Mouse (Mus musculus) limb, embryonic 12.5 days (tissue): ENCODE results near the gene Mbnl2. TPM values are rescaled to one million over a fixed set of nuclear protein-coding genes. Genes with fewer than 3 reads are reported as not detected.
A peak's percentile ranks its signal among the peaks of the same experiment; 100 is the strongest.

Source experiments
- ATAC-seq: fragments of 200-750 bp; cut with Nextera tagmentation; 2 replicates; pipeline ENCODE4 v1.8.0; 2017; ENCODE audit warnings: low read depth, moderate TSS enrichment; ENCODE audit not compliant: insufficient number of reproducible peaks, insufficient read depth, low FRiP score, low TSS enrichment
- H3K27ac ChIP-seq: fragments of 300-500 bp; sonication (generic); 2 replicates; pipeline ENCODE4 v1.5.1; 2016; ENCODE audit warnings: mild to moderate bottlenecking, moderate library complexity
- H3K27me3 ChIP-seq: fragments of 300-500 bp; sonication (generic); 2 replicates; pipeline ENCODE4 v1.6.1; 2016; ENCODE audit warnings: mild to moderate bottlenecking, moderate library complexity
- H3K36me3 ChIP-seq: fragments of 300-500 bp; sonication (generic); 2 replicates; pipeline ENCODE4 v1.6.1; 2016; ENCODE audit warnings: mild to moderate bottlenecking, moderate library complexity
- H3K4me1 ChIP-seq: fragments of 300-500 bp; sonication (generic); replicated peaks from 2 replicates; pipeline ENCODE4 v1.6.1; 2016
- H3K4me2 ChIP-seq: fragments of 300-500 bp; sonication (generic); 2 replicates; pipeline ENCODE4 v1.6.1; 2016; ENCODE audit warnings: mild to moderate bottlenecking, moderate library complexity
- H3K4me3 ChIP-seq: fragments of 300-500 bp; sonication (generic); replicated peaks from 2 replicates; pipeline ENCODE4 v1.5.1; 2016; ENCODE audit warnings: mild to moderate bottlenecking
- H3K9ac ChIP-seq: fragments of 300-500 bp; sonication (generic); replicated peaks from 2 replicates; pipeline ENCODE4 v1.6.1; 2016; ENCODE audit warnings: mild to moderate bottlenecking, moderate library complexity
- H3K9me3 ChIP-seq: fragments of 300-500 bp; sonication (generic); 2 replicates; pipeline ENCODE4 v1.6.1; 2016; ENCODE audit warnings: mild to moderate bottlenecking, moderate library complexity
- WGBS: fragments of 180-500 bp; shearing (Covaris S2); methylation state at CpG from one replicate; pipeline ENCODE4 v1.1.7; 2016; 5-methylcytosine and 5-hydroxymethylcytosine counted together
- polyA plus RNA-seq: library from polyadenylated mRNA; unstranded; fragments of >200 nt; fragmentation: Nextera tagmentation; extraction: Ambion mirVana; gene quantifications from 2 replicates; pipeline ENCODE4 v1.2.1, GENCODE M21; 2016

Mbnl2 gene
- polyA plus RNA-seq, 1 experiment from 2014 or later = 79.0 TPM

DNA sequence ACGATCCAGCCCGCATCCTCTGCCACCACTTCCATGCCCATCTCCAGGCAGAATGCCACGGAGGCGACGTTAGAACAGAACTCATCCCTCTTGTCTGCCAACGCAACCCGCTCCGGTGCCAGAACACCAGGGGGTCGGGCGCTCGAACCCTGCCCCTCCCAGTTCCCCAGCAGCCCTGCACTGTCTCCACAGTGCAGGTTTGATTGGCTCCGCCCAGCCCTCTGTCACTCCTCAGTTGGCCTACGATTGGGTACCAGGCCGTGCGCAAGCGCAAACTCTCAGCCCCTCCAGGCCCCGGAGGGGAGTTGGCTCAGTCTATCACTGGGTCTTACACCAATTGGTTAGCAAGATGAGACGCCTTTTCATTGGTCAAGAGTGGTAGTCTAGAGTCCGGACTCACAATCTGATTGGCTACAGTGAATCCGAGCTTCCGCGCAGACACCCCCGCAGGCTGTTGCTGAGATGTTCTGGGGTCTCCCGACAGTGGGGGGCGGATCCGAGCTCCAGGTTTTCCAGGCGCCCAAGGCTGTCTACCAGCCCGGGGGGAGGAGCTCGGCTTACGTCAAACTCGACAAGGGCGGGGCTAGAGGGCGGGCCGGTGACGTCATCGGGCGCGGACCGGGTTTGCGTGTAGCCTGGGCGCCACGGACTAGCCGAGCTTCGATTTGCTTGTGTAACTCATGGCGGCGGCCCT is 202.0 kb downstream of the Mbnl2 start:
- WGBS = under 1% methylated on average over 46 of the region's 46 CpGs
- H3K9ac ChIP-seq = peak overlapping the region; percentile 82
- ATAC-seq = peak; percentile 97
- H3K36me3 ChIP-seq = 0 out of 2 replicates have a peak, but pooled peaks cover 3% of the 10 kb centered on the region
- H3K27ac ChIP-seq = peak overlapping the region; percentile 89
- H3K27me3 ChIP-seq = no peaks in the 10 kb centered on the region
- peaks cover 11% of the 10 kb centered on the region for H3K4me1 ChIP-seq
- H3K4me2 ChIP-seq = peak overlapping the region; percentile 77
- H3K4me3 ChIP-seq = peak overlapping the region; percentile 71
- H3K9me3 ChIP-seq = no peaks in the 10 kb centered on the region

DNA sequence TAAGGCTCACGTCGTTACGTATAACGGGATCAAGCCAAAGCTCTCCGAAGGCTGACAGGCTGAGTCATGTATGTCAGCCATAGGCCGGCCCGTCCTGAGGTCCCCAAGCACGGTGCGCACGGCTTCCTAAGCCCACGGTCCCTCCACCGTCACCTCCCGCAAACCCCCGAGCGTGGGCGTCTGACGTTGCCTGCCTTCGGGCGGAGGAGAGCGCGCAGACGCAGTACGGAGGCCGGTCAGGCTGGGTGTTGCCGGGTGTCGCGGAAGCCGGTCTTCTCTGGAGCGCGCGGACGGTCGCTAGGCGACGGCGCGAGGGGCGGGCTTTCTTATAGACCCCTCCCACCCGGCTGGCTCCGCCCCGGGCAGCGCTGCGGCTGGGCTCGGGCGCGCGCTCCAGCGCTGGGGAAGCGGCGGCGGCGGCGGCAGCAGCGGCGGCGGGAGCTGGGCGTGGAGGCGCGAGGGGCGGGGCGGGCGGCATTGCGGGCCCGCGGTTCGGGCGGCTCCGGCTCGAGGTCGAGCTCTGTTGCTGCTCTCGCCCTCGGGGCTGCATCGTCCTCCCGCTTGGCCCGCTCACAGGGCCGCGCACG is 202.6 kb downstream of the Mbnl2 start, which contains the start of gene Rap2a:
TSS of gene Rap2a (plus strand) at position 463 of the 587 bp plus-strand sequence.
- peak within 1 kb of the TSS; percentile 91 for H3K27ac ChIP-seq
- 0 out of 2 replicates have a peak, but pooled peaks cover 7% of the 10 kb centered on the region for H3K36me3 ChIP-seq
- peak within 1 kb of the TSS; percentile 71 for H3K4me3 ChIP-seq
- H3K4me2 ChIP-seq = peak within 1 kb of the TSS; percentile 77
- H3K9me3 ChIP-seq = no peaks in the 10 kb centered on the region
- peaks cover 11% of the 10 kb centered on the region for H3K4me1 ChIP-seq
- under 1% methylated on average over 70 of the region's 78 CpGs for WGBS
- H3K9ac ChIP-seq = peak within 1 kb of the TSS; percentile 82
- ATAC-seq = peak; percentile 84
- no peaks in the 10 kb centered on the region for H3K27me3 ChIP-seq

- Histone ChIP-seq H3K9ac (peak overlapping the region; percentile 82), H3K27ac (peak overlapping the region; percentile 91), H3K27me3 (no peaks in the 10 kb centered on the region), H3K4me1 (peaks cover 11% of the 10 kb centered on the region), H3K9me3 (no peaks in the 10 kb centered on the region), H3K4me3 (peak overlapping the region; percentile 71), H3K36me3 (0 out of 2 replicates have a peak, but pooled peaks cover 7% of the 10 kb centered on the region), H3K4me2 (peak overlapping the region; percentile 77)
- no peak for ATAC-seq
- WGBS = under 1% methylated on average over 60 of the region's 62 CpGs
Observed at GRCm38 (mm10) chr14:120478641-120479341, 203.3 kb downstream of the Mbnl2 start.

DNA sequence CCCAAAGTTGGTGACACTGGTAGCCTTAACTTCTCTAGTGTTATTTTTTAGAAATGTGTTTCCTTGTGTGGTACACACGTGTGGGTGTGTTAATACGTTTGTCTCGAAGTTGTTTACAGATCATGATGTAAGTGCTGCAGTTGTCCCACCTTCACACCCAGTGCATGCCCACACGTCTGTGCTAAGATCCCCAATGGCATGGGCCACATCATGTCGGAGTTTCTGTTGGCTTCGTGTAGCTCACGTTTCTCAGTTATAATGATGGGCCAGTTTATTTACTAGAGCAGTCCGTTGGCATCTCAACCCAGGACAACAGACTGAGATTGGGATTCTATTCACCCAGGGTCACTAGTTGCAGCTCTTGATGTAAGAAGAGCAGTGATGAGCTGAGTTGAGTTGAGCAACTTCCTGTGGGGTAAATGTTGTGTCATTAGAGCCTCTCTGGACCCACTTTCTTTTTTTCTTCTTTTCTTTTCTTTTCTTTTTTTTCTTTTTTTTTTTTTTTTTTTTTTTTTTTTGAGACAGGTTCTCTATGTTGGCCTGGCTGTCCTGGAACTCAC is 205.0 kb downstream of the Mbnl2 start:
- Histone ChIP-seq H3K27me3 (no peaks in the 10 kb centered on the region), H3K4me3 (no peak overlapping the region), H3K9ac (no peak overlapping the region), H3K36me3 (0 out of 2 replicates have a peak, but pooled peaks cover 7% of the 10 kb centered on the region), H3K4me1 (peaks cover 11% of the 10 kb centered on the region), H3K27ac (no peak overlapping the region), H3K4me2 (no peak overlapping the region), H3K9me3 (no peaks in the 10 kb centered on the region)
- no peak for ATAC-seq
- 79% methylated on average over 8 of the region's 8 CpGs for WGBS

DNA sequence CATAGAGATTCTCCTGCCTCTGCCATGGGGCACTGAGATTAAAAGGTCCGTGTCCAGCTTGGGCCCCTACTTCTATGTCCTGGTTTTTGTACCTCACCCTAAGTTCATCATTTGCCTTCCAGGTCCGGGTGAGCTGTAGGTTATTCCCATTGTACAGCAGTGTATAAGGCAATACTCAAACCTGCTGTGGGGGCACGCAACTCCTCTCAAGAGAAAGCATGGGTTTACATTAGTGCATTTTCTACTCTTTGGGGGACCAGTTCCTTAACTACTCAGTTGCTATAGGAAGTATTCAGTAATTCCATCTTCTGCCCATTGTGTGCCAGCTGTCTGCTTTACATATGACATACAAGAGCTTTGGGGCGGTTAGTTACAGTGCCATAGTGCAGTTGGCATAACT is 205.5 kb downstream of the Mbnl2 start:
- WGBS = 93% methylated on average over 4 of the region's 4 CpGs
- Histone ChIP-seq H3K4me3 (no peak overlapping the region), H3K36me3 (0 out of 2 replicates have a peak, but pooled peaks cover 7% of the 10 kb centered on the region), H3K4me1 (peaks cover 11% of the 10 kb centered on the region), H3K27ac (no peak overlapping the region), H3K4me2 (no peak overlapping the region), H3K9me3 (no peaks in the 10 kb centered on the region), H3K27me3 (no peaks in the 10 kb centered on the region), H3K9ac (no peak overlapping the region)
- ATAC-seq = no peak

Other genes with a start within 250 kb of the Mbnl2 start
- gene Oxgr1, start 233.2 kb upstream of the Mbnl2 start, polyA plus RNA-seq = 0.13 TPM in 1 of 2 replicates, not detected in the other
- gene Rap2a, start 202.8 kb downstream of the Mbnl2 start, polyA plus RNA-seq = 14.5 and 15.6 TPM in 2 replicates